Mouse (Mus musculus) cerebellum, adult 2 months (tissue): ENCODE data around the gene Serpinb6a.

Source experiments
- CTCF ChIP-seq: fragments of 200-500 bp; IDR thresholded peaks from 2 replicates; pipeline ENCODE4 v1.5.1; 2011; ENCODE audit warnings: low read depth, mild to moderate bottlenecking, control low read depth, low read length, moderate library complexity, borderline replicate concordance; ENCODE audit not compliant: insufficient read depth
- POLR2A ChIP-seq: fragments of 200-500 bp; IDR thresholded peaks from 2 replicates; pipeline ENCODE4 v1.6.1; 2011; ENCODE audit warnings: low read length, control low read depth, borderline replicate concordance; ENCODE audit not compliant: insufficient read depth

GRCm38 (mm10) chr13:34051692-34052091 lies 49.1 kb upstream of the Serpinb6a start:
- TF ChIP-seq CTCF (no peak), POLR2A (no peak)
